Mouse (Mus musculus) CD8-positive naive resting alpha-beta T cell, adult 2 months (primary cell): Measurements from ENCODE around the gene Bend6.

Experiments
- DNase-seq, 2 experiments: peaks; one replicate each; pipeline ENCODE4 v3.0.0; 2022; ENCODE audit warnings: low read depth in 2 of 2, low spot score in 2 of 2

The Bend6 gene

DNA sequence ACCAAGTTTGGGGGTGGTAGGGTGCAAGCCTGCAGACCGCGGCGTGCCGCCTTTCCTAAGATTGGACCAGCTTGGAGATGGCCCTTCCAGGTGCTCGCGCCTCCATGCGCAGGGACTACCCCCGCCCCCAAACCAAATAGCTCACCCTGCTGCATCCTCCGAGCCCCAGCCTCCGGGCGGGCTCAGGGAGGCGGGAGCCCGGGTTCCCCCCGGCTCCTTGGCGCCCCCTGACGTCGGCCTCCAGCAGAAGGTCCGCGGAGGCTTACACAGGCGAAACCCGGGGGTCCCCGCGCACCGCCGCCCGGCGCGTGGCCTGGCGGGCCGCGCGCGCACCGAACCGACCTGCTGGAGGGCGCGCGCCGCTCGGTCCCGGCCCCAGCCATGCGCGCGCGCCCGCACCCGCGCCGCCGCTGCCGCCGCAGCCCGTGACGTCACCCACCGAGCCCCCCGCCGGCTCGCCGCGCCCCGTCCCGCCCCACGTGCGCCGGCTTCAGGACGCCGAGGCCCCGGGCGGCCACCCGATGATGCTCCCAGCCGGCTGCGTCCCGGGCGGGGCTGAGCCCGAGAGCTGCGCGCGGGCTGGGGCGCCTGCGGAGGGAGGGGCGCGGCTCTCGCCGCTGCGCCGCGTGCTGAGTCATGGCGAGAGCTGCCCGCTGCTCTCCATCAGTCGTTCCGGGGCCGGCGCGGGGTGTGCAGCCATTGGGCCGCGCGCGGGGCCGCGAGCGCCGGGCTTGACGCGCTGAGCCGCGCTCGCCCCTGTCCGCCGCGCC lies at the start of gene Bend6:
Gene Bend6 (minus strand): TSS at position 396 of the 770 bp plus-strand sequence.
- peak; percentile 29 to 45 for DNase-seq

DNA sequence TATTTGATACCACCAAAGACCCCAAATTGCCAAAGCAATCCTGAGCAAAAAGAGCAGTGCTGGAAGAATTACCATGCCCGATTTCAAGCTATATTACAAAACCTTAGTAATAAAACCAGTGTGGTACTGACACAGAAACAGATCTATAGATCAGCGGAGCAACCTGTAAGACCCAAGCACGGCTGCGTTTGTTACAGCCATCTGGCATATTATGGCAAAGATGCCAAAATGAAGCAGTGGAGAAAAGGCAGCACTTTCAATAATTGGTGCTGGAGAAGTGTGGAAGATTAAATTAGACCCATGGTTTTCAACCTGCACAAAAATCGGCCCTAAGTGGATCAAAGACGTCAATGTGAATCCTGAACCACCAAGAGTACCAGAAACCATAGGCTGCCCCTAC lies 48.0 kb upstream of the Bend6 start:
- DNase-seq, result no peak

DNA sequence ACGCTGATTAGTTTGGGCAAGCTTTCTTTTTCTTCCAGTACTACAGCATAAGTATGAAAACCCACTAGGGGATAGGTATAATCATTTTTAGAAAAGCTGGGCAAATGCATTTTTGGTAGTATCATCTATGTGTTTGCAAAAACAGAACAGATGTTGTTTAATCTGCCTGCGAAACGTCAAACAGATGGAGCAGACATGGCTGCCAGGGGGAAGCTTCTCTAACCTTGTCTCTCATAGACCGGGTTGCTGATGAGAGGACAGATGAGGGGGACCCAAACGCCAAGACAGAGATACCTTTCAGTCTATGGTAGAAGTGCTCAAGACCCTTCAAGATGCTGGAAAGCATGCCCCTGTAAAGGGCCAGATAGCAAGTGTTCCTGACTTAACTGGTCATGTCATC lies 40.9 kb upstream of the Bend6 start:
- no peak for DNase-seq

DNA sequence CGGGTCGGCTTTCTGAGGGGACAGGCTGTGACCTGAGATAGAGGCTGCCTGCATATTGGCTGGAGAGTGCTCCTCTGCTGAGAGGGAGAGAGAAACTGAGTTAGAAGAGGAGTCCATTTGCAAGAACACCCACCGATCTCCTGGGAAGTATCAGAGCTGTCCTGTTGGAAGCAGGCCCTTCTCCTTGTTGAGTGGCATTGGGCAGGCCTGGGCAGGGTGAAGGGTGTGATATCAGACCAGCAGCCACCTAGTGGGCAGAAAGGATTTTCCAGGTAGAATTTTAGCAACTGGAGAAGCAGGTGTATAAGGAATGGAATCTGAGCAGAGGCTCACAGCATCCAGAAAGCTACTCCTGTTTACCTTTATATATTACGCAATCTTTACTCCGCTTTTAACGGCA lies 40.2 kb upstream of the Bend6 start:
- no peak for DNase-seq

DNA sequence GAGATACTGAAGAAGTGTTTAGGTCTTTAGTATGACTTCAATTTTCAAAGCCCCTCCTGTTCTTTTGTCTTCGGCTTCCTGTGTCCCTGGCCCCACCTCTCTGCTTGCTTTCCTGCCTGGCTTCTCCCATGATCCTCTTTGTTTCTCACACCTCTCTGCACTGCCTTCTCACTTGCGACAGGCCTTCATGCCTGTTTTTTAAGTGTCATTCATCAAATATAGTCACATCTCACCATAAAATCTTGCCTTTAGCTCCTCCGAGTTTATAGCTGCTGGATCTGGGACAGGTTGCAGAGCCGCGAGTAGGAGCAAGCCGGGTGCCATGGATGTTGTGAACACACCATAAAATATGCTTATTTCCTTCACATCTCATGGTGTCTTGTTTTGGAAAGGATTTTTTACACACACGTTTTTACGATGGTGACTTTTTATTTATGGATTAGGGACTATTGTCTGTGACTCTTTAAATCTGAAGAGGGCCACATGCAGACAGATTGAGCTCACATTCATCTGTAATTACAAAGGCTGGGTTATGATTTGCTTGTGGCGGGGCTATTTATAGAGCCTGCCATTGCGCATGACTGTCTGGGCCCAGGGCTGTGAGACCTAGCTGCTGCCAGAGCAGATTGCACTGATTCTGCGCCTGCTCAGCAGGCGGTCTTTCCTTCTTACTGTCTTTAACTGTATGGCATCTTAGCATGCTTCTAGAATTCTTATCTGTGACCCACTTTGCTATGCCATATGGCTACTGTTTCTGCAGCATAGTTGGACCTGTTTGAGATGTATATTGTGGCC lies 39.2 kb upstream of the Bend6 start:
- no peak for DNase-seq

DNA sequence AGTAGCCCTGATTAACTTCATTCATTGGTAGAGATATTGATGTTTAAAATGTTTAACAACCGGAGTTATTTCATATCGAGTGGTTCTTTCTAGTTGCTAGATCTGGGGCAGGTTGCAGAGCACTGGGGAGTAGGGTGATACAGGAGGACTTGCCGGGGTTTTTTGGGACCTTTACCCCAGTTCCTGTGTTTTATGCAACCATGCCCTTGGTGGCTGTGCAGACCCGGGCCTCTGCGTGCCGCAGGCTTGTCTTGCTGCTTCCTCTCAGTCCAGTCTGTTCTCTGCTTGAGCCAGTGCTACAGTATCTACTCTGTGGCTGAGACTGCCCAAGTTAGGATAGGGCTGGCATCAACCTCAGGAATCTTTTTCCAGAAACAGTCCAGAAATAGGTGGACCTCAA lies 38.1 kb upstream of the Bend6 start:
- no peak for DNase-seq

DNA sequence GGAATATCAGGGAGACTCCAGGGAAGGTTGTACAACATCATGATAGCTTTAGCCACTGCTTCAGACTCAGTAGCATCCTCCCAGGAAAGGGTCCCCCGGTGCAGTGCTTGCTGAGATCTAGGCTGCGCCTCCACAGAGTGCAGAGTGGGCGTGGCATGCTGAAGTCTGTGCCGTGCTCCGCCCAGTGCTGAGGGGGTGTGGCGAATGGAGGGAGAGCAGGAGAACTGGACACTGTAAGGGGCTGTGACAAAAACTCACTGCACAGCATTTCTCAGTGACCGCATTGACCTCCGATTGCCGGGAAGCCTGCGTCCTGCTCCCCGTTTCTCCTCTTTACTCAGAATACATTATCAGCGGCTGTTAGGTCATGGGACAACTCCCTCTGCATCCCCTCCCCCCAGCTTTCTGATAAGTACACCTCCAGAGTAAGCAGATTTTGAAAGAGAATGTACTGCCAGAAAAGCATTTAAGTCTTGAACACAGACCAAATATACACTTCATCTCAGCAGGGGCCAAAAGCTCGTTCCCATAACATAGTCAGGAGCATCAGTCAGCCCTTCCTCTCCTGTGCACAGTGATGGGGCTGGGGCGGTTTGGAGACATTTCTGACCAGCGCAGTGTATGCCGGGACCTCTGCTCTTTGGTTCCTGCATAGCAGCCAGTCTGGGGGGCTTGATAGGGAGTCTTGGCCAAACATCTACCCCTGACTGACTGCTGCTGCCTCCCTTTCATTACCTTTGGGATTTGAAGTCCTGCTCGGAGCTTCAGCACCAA lies 37.5 kb upstream of the Bend6 start:
- DNase-seq, result no peak

DNA sequence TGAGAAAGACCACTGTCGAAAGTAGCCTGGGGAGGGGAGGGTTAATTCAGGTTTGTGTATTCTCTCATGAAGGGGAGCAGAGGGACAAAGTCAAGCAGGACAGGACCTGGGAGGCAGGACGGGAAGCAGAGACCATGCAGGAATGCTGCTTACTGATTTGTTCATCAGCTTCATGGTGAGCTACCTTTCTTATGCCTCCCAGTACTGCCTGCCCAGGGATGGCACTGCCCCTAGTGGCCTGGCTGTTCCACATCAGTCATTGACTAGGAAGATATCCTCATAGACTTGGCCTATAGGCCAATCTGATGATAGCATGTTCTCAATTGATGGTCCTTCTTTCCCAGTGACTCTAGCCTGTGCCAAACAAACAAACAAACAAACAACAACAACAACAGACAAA lies 36.3 kb upstream of the Bend6 start:
- DNase-seq, result no peak

DNA sequence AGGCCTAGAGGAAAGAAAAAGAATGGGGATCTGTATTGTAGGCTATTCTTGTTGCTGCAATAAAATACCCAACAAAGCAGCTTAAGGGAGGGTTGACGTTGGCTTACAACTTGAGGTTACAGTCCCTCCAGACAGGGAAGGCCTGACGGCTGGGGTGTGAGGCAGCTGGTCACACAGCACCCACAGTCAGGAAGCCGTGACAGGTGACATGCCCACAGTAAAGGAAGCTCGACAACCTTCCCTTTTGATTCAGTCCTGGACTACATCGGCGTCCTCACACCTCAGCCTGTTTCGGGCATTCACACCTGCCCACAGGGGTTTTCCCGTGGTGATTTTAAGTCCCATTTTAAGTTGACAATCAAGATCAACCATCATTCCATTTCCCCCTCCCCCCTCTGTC lies 35.0 kb upstream of the Bend6 start:
- no peak for DNase-seq

DNA sequence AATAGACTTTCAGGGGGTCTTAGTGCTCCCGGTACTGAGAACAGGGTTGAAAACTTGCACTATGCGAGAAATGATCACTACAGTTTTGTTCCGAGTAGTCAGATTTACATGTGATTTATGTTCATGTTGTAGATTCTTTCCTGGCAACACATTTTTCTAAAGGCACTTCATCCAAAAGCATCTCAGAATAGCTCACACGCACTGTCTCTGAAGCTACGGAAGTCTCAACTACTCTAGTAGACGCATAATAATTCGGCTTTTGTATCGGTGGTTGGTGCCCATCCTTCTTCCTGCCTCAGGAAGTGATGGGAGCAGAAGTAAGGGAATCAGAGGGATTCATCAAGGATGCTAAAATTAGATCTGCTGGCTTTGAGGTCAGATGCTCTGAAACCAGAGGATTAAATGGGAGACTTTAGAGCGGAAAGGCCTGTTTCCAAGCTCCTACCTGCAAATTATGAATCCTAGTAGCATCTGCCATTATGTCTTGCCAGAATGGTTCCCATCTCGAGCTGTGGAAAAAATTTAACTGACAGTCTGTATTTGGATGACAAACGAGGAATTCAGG lies 32.8 kb upstream of the Bend6 start:
- no peak for DNase-seq

DNA sequence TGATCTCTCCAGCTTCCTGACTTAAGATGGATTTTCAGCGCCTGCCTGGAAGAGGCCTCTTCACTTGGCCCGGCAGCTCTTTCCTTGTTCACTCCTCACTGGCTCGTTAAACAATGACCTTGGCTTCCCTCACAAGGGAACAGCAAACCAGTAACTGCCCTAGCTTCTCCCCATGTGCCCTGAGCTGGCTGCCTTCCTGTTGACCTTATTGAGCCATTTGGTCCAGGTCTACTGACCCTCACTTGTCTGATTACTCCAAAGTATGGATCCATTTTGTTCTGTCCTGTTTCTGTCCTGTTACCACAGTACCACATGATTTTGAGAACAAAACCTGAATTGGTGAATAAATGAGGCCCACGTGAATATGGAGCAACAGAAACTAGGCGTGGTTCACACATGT lies 32.2 kb upstream of the Bend6 start:
- DNase-seq, result no peak

DNA sequence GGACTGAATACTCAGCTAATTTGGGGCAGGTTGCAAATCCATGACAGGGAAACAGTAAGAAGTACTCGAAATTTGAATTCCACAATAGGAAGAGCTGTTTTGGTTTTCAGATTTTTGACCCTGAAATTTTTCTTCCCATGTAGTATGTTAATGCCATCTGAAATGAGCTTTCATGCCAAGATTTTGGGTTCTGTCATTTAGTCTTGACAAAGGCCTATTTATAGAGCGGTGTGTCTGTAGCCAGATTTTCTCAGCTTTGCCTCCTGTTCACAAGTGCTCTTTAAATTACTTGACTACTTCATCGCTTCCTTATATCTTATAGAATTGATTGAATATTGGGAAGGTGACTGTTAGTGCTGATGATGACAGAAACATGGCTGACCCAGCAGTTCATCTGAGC lies 28.3 kb upstream of the Bend6 start:
- DNase-seq, result no peak

DNA sequence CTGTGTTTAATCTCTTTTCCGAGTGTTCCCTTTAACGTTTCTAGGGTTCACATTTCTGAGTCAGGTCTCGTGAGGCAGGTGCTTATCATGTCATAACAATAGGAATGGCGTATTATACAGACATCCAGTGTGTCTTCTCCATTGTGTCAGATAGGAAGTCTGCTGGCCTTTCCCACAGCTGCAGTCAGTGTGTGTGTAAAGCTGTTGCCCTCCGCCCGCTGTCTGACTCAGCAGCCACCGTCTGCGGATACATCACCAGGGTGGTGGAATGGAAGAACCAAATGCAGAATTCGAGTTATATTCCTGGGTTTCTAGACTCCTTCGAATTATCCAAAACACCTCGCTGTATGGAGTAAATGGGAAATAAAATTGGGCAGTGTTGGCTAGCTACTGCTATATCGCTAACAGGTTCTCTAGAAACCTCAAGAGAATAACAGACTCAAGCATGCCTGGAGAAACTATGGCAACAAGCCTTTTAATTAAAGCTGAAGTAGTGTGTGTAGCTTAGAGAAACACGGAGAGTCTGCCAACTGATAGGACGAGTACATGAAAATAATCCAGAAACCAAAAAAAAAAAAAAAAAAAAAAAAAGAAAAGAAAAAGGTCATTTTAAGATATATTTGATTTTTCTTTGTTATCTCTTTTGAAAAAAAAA lies 25.4 kb upstream of the Bend6 start:
- no peak for DNase-seq

DNA sequence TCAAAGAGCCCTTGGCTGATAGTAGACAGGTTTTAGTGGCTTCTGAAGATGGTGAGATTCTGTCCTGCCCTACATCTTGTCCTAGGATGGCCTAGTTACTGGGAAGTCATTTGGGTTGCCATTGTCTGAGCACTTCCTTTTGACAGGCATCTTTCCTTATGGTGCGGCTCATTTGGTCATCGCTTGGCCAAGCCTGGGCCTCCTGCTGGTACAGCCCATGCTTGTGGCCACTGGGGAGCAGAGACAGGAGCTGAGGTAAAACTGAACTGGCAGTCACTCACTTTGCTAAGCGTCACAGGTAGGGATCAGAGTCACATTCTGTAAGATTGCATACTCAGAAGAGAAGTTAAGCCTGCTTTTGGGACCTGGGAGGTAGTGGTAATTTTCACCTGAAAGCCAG lies 24.6 kb upstream of the Bend6 start:
- no peak for DNase-seq

DNA sequence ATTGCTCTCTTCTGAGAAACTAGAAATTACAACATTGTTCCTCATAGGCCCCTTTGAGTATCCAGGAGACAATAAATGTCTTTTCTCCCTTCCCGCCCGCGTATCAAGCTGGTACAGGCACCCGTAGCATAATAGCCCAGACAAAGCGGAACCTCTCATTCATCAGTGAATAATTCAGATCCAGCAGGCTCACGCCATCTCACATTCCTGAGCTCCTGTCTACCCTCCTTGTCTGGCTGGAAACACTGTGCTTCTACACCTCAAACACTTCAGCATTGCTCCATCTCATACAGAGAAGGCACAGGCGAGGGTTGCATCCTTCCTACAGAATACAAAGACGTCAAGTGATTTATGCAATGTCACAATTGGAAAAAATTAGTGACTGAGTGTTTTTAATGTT lies 24.2 kb upstream of the Bend6 start:
- no peak for DNase-seq

DNA sequence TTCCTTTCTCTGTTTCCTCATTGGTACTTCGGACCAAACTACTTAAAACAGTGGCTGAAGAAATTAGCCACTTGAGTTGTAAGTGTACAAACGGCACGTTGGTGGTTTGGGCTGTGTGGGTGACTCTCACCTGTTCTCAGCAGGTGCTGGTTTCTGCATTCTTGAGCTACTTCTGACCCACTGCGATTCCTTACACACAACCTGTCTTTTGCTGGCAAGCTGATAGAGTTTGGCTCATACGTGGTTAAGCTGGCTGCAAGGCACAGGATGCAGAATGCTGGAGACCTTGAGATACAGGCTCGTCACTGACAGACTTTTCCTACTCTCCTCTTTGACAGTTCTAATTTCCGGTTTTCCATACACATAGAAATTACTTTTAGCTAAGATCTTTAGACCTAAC lies 19.9 kb upstream of the Bend6 start:
- DNase-seq, result no peak

DNA sequence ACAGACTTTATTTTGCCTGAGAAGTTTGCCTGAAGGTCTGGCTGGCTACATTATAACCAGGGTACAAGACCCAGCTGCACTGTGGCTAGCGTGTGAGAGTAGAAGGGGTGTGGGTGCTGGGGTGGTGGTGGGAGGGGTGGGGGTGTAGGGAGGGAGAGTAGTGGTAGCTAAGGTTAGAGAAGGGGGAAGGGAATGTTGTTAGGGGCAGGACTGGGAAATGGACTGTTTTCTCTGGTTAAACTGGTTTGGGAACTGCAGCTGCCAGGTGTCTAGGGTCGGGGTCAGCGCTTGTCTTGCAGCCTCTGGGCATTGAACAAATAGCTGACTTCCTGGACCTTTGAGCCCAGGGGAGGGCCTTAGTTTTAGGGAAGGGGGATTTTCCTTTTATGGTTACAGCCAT lies 17.7 kb upstream of the Bend6 start:
- DNase-seq, result no peak

DNA sequence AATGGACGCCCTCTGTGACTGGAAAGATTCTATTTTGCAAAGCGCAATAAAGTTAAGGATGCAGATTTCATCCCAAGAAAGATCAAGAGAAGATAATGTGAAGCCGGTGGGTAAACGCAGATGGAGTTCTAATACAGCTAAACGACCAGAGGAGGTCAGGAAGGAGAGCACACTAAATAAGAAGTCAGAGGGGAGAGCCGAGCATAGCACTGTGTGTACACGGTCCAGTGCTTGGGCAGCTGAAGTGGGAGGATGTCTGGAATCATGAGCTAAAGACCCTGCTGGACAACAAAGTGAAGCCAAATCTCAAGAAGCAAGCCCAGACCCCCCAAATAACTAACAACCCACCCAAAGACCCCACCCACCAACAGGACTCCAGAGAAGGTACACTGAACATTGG lies 15.4 kb upstream of the Bend6 start:
- no peak for DNase-seq

DNA sequence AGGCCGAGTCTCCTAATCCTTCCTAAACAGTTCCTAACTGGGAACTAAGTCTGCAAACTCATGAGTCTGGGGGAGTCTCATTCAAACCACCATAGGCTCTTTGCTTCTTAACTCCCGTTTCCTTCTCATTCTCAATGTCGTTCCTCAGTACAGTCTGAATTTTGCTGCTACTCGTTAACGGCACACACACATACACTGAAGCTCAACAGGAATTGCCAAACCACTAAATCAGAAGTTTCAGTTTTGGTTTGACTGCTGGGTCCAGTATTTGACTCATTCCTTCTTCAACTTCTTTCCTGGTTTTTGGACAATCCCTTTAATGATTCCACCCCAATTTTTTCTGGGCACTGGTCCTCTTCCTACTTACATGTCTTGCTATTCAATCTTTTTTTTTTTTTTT lies 8.9 kb upstream of the Bend6 start:
- no peak for DNase-seq

DNA sequence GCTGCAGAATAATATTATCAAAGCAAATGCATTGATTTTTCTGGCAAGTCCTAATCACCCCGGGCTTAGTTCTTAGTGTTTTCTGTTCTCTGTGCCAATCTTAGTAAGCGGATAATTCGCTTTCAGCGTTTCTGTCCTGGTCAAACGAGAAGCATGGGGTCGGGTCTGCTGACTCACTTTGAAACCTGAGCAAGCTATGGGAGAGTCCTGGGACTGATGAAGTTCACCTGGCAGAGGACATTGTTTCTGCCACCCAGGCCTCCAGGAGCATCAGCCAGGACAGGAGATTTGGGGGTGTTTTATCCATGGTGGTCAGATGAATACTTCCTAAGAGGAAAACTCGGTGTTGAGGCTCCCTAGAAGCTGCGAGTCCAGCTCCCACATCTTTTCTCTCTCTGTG lies 4.0 kb upstream of the Bend6 start:
- no peak for DNase-seq
